Mouse (Mus musculus) cerebellum, adult 2 months (tissue): ENCODE measurements around the gene Gak. TPM values are rescaled to one million over a fixed set of nuclear protein-coding genes. Genes with fewer than 3 reads are reported as not detected.

Source experiments
- DNase-seq, 2 experiments: peaks; one replicate each; pipeline ENCODE4 v3.0.0; 2021
- H3K27ac ChIP-seq: fragments of 200-500 bp; 2 replicates; pipeline ENCODE4 v1.5.1; 2012; ENCODE audit warnings: low read length, control low read depth, inconsistent platforms; ENCODE audit not compliant: insufficient read depth
- H3K27me3 ChIP-seq: fragments of 200-500 bp; 2 replicates; pipeline ENCODE4 v1.6.1; 2012; ENCODE audit warnings: inconsistent platforms, mild to moderate bottlenecking, low read length, moderate library complexity; ENCODE audit not compliant: control insufficient read depth, insufficient read depth
- H3K4me1 ChIP-seq: fragments of 200-500 bp; 2 replicates; pipeline ENCODE4 v1.6.1; 2011; ENCODE audit warnings: low read length; ENCODE audit not compliant: control insufficient read depth, insufficient read depth
- H3K4me3 ChIP-seq: fragments of 200-500 bp; replicated peaks from 2 replicates; pipeline ENCODE3; 2011; ENCODE audit warnings: mild to moderate bottlenecking, low read depth, low read length, control low read depth; ENCODE audit not compliant: insufficient read depth
- CTCF ChIP-seq: fragments of 200-500 bp; IDR thresholded peaks from 2 replicates; pipeline ENCODE4 v1.5.1; 2011; ENCODE audit warnings: low read depth, mild to moderate bottlenecking, control low read depth, low read length, moderate library complexity, borderline replicate concordance; ENCODE audit not compliant: insufficient read depth
- POLR2A ChIP-seq: fragments of 200-500 bp; IDR thresholded peaks from 2 replicates; pipeline ENCODE4 v1.6.1; 2011; ENCODE audit warnings: low read length, control low read depth, borderline replicate concordance; ENCODE audit not compliant: insufficient read depth
- WGBS: fragments of 180-500 bp; shearing (Covaris S2); methylation state at CpG from one replicate; pipeline ENCODE4 v1.1.7; 2018; 5-methylcytosine and 5-hydroxymethylcytosine counted together
- polyA plus RNA-seq: library from polyadenylated mRNA; depleted of rRNA; stranded (reverse); fragments of >200 nt; gene quantifications from 2 replicates; pipeline ENCODE4 v1.2.3, GENCODE M21; 2012

Gak gene
- polyA plus RNA-seq, 1 experiment: 89.9 TPM

GRCm38 (mm10) chr5:108549489-108550206, 79.9 kb downstream of the Gak start, which contains the start of gene Cplx1:
TSS of gene Cplx1 (minus strand) at chr5:108550024.
- peak; percentile 86 to 87 for DNase-seq
- Histone ChIP-seq H3K4me3 (peak within 1 kb of the TSS; percentile 93), H3K27ac (peak within 1 kb of the TSS; percentile 65), H3K27me3 (no peaks in the 10 kb centered on the region), H3K4me1 (peaks cover 24% of the 10 kb centered on the region)
- under 1% methylated on average over 56 of the region's 56 CpGs for WGBS
- no peak for TF ChIP-seq CTCF
- TF ChIP-seq POLR2A: peak; percentile 92

- 1% methylated on average over 7 of the region's 7 CpGs for WGBS
- DNase-seq: no peak
- Histone ChIP-seq H3K4me3 (peak overlapping the region; percentile 93), H3K4me1 (peaks cover 28% of the 10 kb centered on the region), H3K27ac (peak overlapping the region; percentile 65), H3K27me3 (no peaks in the 10 kb centered on the region)
- TF ChIP-seq POLR2A: no peak
- TF ChIP-seq CTCF: no peak
These were observed 80.4 kb downstream of the Gak start for GRCm38 (mm10) chr5:108549137-108549488.

- TF ChIP-seq POLR2A: no peak
- TF ChIP-seq CTCF: no peak
- H3K27ac ChIP-seq: no peak overlapping the region
These were observed 81.9 kb downstream of the Gak start for GRCm38 (mm10) chr5:108547636-108548035.

GRCm38 (mm10) chr5:108543516-108544291, 85.9 kb downstream of the Gak start:
- Histone ChIP-seq H3K4me3 (no peak overlapping the region), H3K4me1 (peaks cover 28% of the 10 kb centered on the region), H3K27ac (no peak overlapping the region), H3K27me3 (no peaks in the 10 kb centered on the region)
- peak; percentile 26 to 50 for DNase-seq
- TF ChIP-seq CTCF (no peak), POLR2A (no peak)
- WGBS: 30% methylated on average over 7 of the region's 7 CpGs

More at GRCm38 (mm10) chr5:108547636-108548035, 81.9 kb downstream of the Gak start:
- no peaks in the 10 kb centered on the region for H3K27me3 ChIP-seq
- peaks cover 31% of the 10 kb centered on the region for H3K4me1 ChIP-seq
- peak; percentile 39 to 56 for DNase-seq
- WGBS: 57% methylated on average over 5 of the region's 5 CpGs
- peak overlapping the region; percentile 6 for H3K4me3 ChIP-seq

- DNase-seq: no peak
- Histone ChIP-seq H3K4me1 (0 out of 2 replicates have a peak, but pooled peaks cover 2% of the 10 kb centered on the region), H3K27me3 (no peaks in the 10 kb centered on the region), H3K4me3 (no peak overlapping the region), H3K27ac (no peak overlapping the region)
- TF ChIP-seq CTCF (no peak), POLR2A (no peak)
- 97% methylated on average over 2 of the region's 2 CpGs for WGBS
These were observed 95.4 kb downstream of the Gak start for GRCm38 (mm10) chr5:108534188-108534587.

GRCm38 (mm10) chr5:108522597-108522996, 107.0 kb downstream of the Gak start:
- Histone ChIP-seq H3K4me1 (peaks cover 27% of the 10 kb centered on the region), H3K27me3 (no peaks in the 10 kb centered on the region), H3K4me3 (no peak overlapping the region), H3K27ac (no peak overlapping the region)
- TF ChIP-seq CTCF (no peak), POLR2A (no peak)
- 67% methylated on average over 3 of the region's 3 CpGs for WGBS
- DNase-seq: no peak

GRCm38 (mm10) chr5:108521896-108522295, 107.7 kb downstream of the Gak start:
- TF ChIP-seq CTCF: no peak
- no peak for TF ChIP-seq POLR2A
- Histone ChIP-seq H3K4me3 (no peak overlapping the region), H3K4me1 (peaks cover 28% of the 10 kb centered on the region), H3K27ac (no peak overlapping the region), H3K27me3 (no peaks in the 10 kb centered on the region)
- WGBS: 35% methylated on average over 3 of the region's 3 CpGs
- DNase-seq: no peak
